Mouse (Mus musculus) cortical plate, adult 2 months (tissue): Measurements from ENCODE around the gene Atf3.

Experiments
- CTCF ChIP-seq: fragments of 200-500 bp; IDR thresholded peaks from 2 replicates; pipeline ENCODE4 v1.5.1; 2011; ENCODE audit warnings: mild to moderate bottlenecking, control low read depth, low read length; ENCODE audit not compliant: insufficient read depth; ENCODE audit errors: extremely low read depth
- POLR2A ChIP-seq: fragments of 200-500 bp; IDR thresholded peaks from 2 replicates; pipeline ENCODE4 v1.6.1; 2011; ENCODE audit warnings: mild to moderate bottlenecking, low read length, control low read depth; ENCODE audit not compliant: insufficient read depth; ENCODE audit errors: extremely low read depth

GRCm38 (mm10) chr1:191184066-191184815 is 33.6 kb downstream of the Atf3 start:
- 0 out of 2 replicates have a peak, but pooled peaks have one; percentile 5 for TF ChIP-seq CTCF
- no peak for TF ChIP-seq POLR2A
